Mouse (Mus musculus) heart, embryonic 10.5 days (tissue): Measurements from ENCODE around the gene Gmcl1. TPM values are rescaled to one million over a fixed set of nuclear protein-coding genes. Genes with fewer than 3 reads are reported as not detected.

Experiments used
- DNase-seq: peaks from one replicate; pipeline ENCODE4 v3.0.0-alpha.2; 2017; ENCODE audit warnings: low spot score
- H3K27ac ChIP-seq: fragments of 300-500 bp; sonication (generic); 2 replicates; pipeline ENCODE4 v1.5.1; 2016; ENCODE audit warnings: mild to moderate bottlenecking
- H3K27me3 ChIP-seq: fragments of 300-500 bp; sonication (generic); 2 replicates; pipeline ENCODE4 v1.6.1; 2016; ENCODE audit warnings: mild to moderate bottlenecking; ENCODE audit not compliant: poor library complexity, insufficient read depth, severe bottlenecking
- H3K36me3 ChIP-seq: fragments of 300-500 bp; sonication (generic); 2 replicates; pipeline ENCODE4 v1.6.1; 2016; ENCODE audit warnings: mild to moderate bottlenecking, moderate library complexity
- H3K4me1 ChIP-seq: fragments of 300-500 bp; sonication (generic); 2 replicates; pipeline ENCODE4 v1.6.1; 2016; ENCODE audit warnings: mild to moderate bottlenecking
- H3K4me3 ChIP-seq: fragments of 300-500 bp; sonication (generic); 2 replicates; pipeline ENCODE4 v1.5.1; 2016; ENCODE audit warnings: mild to moderate bottlenecking, moderate library complexity
- H3K9me3 ChIP-seq: fragments of 300-500 bp; sonication (generic); 2 replicates; pipeline ENCODE4 v1.6.1; 2016; ENCODE audit warnings: mild to moderate bottlenecking, moderate library complexity
- WGBS: fragments of 180-500 bp; shearing (Covaris S2); methylation state at CpG from one replicate; pipeline ENCODE4 v1.1.7; 2016; 5-methylcytosine and 5-hydroxymethylcytosine counted together
- polyA plus RNA-seq: library from polyadenylated mRNA; unstranded; fragments of >200 nt; fragmentation: Nextera tagmentation; extraction: Ambion mirVana; gene quantifications from 2 replicates; pipeline ENCODE4 v1.2.1, GENCODE M21; 2016

Gene Gmcl1
- polyA plus RNA-seq = 19.1 and 26.3 TPM in 2 replicates

- Histone ChIP-seq H3K27ac (peak within 1 kb of the TSS; percentile 94), H3K27me3 (no peaks in the 10 kb centered on the region), H3K36me3 (no peaks in the 10 kb centered on the region), H3K4me3 (peak within 1 kb of the TSS; percentile 91), H3K9me3 (no peaks in the 10 kb centered on the region), H3K4me1 (peaks cover 22% of the 10 kb centered on the region)
- WGBS = 1% methylated on average over 59 of the region's 59 CpGs
- DNase-seq = peak; percentile 97
Observed at GRCm38 (mm10) chr6:86733183-86733876, at the start of gene Gmcl1. Gmcl1 (minus strand) TSS chr6:86733383.

GRCm38 (mm10) chr6:86782342-86782741 is 49.2 kb upstream of the Gmcl1 start:
- no peaks in the 10 kb centered on the region for H3K36me3 ChIP-seq
- H3K4me1 ChIP-seq = no peaks in the 10 kb centered on the region
- no peak for DNase-seq
- H3K9me3 ChIP-seq = no peaks in the 10 kb centered on the region
- 83% methylated on average over 2 of the region's 3 CpGs for WGBS
- no peak overlapping the region for H3K4me3 ChIP-seq
- H3K27me3 ChIP-seq = no peaks in the 10 kb centered on the region
- H3K27ac ChIP-seq = no peak overlapping the region

- Histone ChIP-seq H3K27ac (no peak overlapping the region), H3K36me3 (no peaks in the 10 kb centered on the region), H3K4me3 (no peak overlapping the region), H3K4me1 (0 out of 2 replicates have a peak, but pooled peaks cover 6% of the 10 kb centered on the region), H3K9me3 (no peaks in the 10 kb centered on the region), H3K27me3 (no peaks in the 10 kb centered on the region)
- 39% methylated on average over 2 of the region's 2 CpGs for WGBS
- DNase-seq = no peak
Observed at GRCm38 (mm10) chr6:86781361-86781957, 48.3 kb upstream of the Gmcl1 start.

- 87% methylated on average over 10 of the region's 10 CpGs for WGBS
- DNase-seq = no peak
- Histone ChIP-seq H3K27me3 (no peaks in the 10 kb centered on the region), H3K9me3 (no peaks in the 10 kb centered on the region), H3K4me1 (peaks cover 12% of the 10 kb centered on the region), H3K36me3 (no peaks in the 10 kb centered on the region), H3K27ac (no peak overlapping the region), H3K4me3 (no peak overlapping the region)
Observed at GRCm38 (mm10) chr6:86778910-86779594, 45.9 kb upstream of the Gmcl1 start.

- Histone ChIP-seq H3K4me3 (no peak overlapping the region), H3K36me3 (no peaks in the 10 kb centered on the region), H3K4me1 (peaks cover 12% of the 10 kb centered on the region), H3K27ac (no peak overlapping the region), H3K9me3 (no peaks in the 10 kb centered on the region), H3K27me3 (no peaks in the 10 kb centered on the region)
- DNase-seq = no peak
- WGBS = 77% methylated on average over 3 of the region's 3 CpGs
Observed at GRCm38 (mm10) chr6:86777181-86777580, 44.0 kb upstream of the Gmcl1 start.

- 45% methylated on average over 4 of the region's 4 CpGs for WGBS
- H3K36me3 ChIP-seq = no peaks in the 10 kb centered on the region
- DNase-seq = no peak
- no peak overlapping the region for H3K4me3 ChIP-seq
- no peaks in the 10 kb centered on the region for H3K9me3 ChIP-seq
- peaks cover 12% of the 10 kb centered on the region for H3K4me1 ChIP-seq
- no peak overlapping the region for H3K27ac ChIP-seq
- H3K27me3 ChIP-seq = no peaks in the 10 kb centered on the region
Observed at GRCm38 (mm10) chr6:86776706-86777071, 43.5 kb upstream of the Gmcl1 start.

- H3K4me1 ChIP-seq = peaks cover 12% of the 10 kb centered on the region
- H3K36me3 ChIP-seq = no peaks in the 10 kb centered on the region
- no peak overlapping the region for H3K4me3 ChIP-seq
- no peak overlapping the region for H3K27ac ChIP-seq
- 78% methylated on average over 8 of the region's 8 CpGs for WGBS
- no peaks in the 10 kb centered on the region for H3K27me3 ChIP-seq
- no peak for DNase-seq
- no peaks in the 10 kb centered on the region for H3K9me3 ChIP-seq
Observed at GRCm38 (mm10) chr6:86776001-86776705, 43.0 kb upstream of the Gmcl1 start.

GRCm38 (mm10) chr6:86774937-86775336 is 41.8 kb upstream of the Gmcl1 start:
- Histone ChIP-seq H3K36me3 (no peaks in the 10 kb centered on the region), H3K27ac (no peak overlapping the region), H3K9me3 (no peaks in the 10 kb centered on the region), H3K27me3 (no peaks in the 10 kb centered on the region), H3K4me1 (peaks cover 12% of the 10 kb centered on the region), H3K4me3 (no peak overlapping the region)
- no peak for DNase-seq
- 65% methylated on average over 6 of the region's 6 CpGs for WGBS

- H3K27ac ChIP-seq = no peak overlapping the region
- no peaks in the 10 kb centered on the region for H3K27me3 ChIP-seq
- DNase-seq = no peak
- H3K36me3 ChIP-seq = no peaks in the 10 kb centered on the region
- no peaks in the 10 kb centered on the region for H3K9me3 ChIP-seq
- H3K4me1 ChIP-seq = peaks cover 14% of the 10 kb centered on the region
- WGBS = 80% methylated on average over 4 of the region's 4 CpGs
- no peak overlapping the region for H3K4me3 ChIP-seq
Observed at GRCm38 (mm10) chr6:86773830-86774229, 40.6 kb upstream of the Gmcl1 start.

- Histone ChIP-seq H3K4me1 (peaks cover 14% of the 10 kb centered on the region), H3K27me3 (no peaks in the 10 kb centered on the region), H3K36me3 (no peaks in the 10 kb centered on the region), H3K27ac (no peak overlapping the region), H3K4me3 (no peak overlapping the region), H3K9me3 (no peaks in the 10 kb centered on the region)
- DNase-seq = no peak
- WGBS = 75% methylated on average over 7 of the region's 7 CpGs
Observed at GRCm38 (mm10) chr6:86772631-86773030, 39.4 kb upstream of the Gmcl1 start.

- H3K36me3 ChIP-seq = no peaks in the 10 kb centered on the region
- DNase-seq = no peak
- H3K4me1 ChIP-seq = 0 out of 2 replicates have a peak, but pooled peaks cover 3% of the 10 kb centered on the region
- 84% methylated on average over 4 of the region's 4 CpGs for WGBS
- no peak overlapping the region for H3K27ac ChIP-seq
- H3K4me3 ChIP-seq = no peak overlapping the region
- no peaks in the 10 kb centered on the region for H3K9me3 ChIP-seq
- H3K27me3 ChIP-seq = no peaks in the 10 kb centered on the region
Observed at GRCm38 (mm10) chr6:86768938-86769337, 35.8 kb upstream of the Gmcl1 start.

- Histone ChIP-seq H3K27me3 (no peaks in the 10 kb centered on the region), H3K9me3 (no peaks in the 10 kb centered on the region), H3K4me1 (0 out of 2 replicates have a peak, but pooled peaks cover 3% of the 10 kb centered on the region), H3K27ac (no peak overlapping the region), H3K36me3 (no peaks in the 10 kb centered on the region), H3K4me3 (no peak overlapping the region)
- DNase-seq = no peak
- 82% methylated on average over 4 of the region's 4 CpGs for WGBS
Observed at GRCm38 (mm10) chr6:86768186-86768776, 35.1 kb upstream of the Gmcl1 start.
